Mouse (Mus musculus) testis, postnatal 14 days (tissue): Measurements from ENCODE around the gene Shisal1.

Experiments used
- DNase-seq: peaks from one replicate; pipeline ENCODE4 v3.0.0; 2021; ENCODE audit warnings: low spot score

Gene Shisal1

GRCm38 (mm10) chr15:84372801-84373200 is 74.1 kb downstream of the Shisal1 start:
- no peak for DNase-seq

- DNase-seq = no peak
These were observed 79.5 kb downstream of the Shisal1 start for GRCm38 (mm10) chr15:84367402-84367801.

- DNase-seq = no peak
These were observed 80.3 kb downstream of the Shisal1 start for GRCm38 (mm10) chr15:84366574-84366989.

- no peak for DNase-seq
These were observed 81.1 kb downstream of the Shisal1 start for GRCm38 (mm10) chr15:84365675-84366381.

- DNase-seq = no peak
These were observed 82.2 kb downstream of the Shisal1 start for GRCm38 (mm10) chr15:84364746-84365145.

- no peak for DNase-seq
These were observed 91.8 kb downstream of the Shisal1 start for GRCm38 (mm10) chr15:84355081-84355480.

- no peak for DNase-seq
These were observed 94.7 kb downstream of the Shisal1 start for GRCm38 (mm10) chr15:84351915-84352844.

GRCm38 (mm10) chr15:84351342-84351741 is 95.6 kb downstream of the Shisal1 start:
- DNase-seq = no peak

- DNase-seq = no peak
These were observed 96.8 kb downstream of the Shisal1 start for GRCm38 (mm10) chr15:84349915-84350738.

- no peak for DNase-seq
These were observed 98.1 kb downstream of the Shisal1 start for GRCm38 (mm10) chr15:84348769-84349168.

- no peak for DNase-seq
These were observed 106.0 kb downstream of the Shisal1 start for GRCm38 (mm10) chr15:84340926-84341325.

- DNase-seq = no peak
These were observed 109.3 kb downstream of the Shisal1 start for GRCm38 (mm10) chr15:84337599-84337998.

- no peak for DNase-seq
These were observed 110.5 kb downstream of the Shisal1 start for GRCm38 (mm10) chr15:84336281-84336817.

GRCm38 (mm10) chr15:84331066-84331612 is 115.8 kb downstream of the Shisal1 start:
- DNase-seq = no peak

- DNase-seq = no peak
These were observed 117.0 kb downstream of the Shisal1 start for GRCm38 (mm10) chr15:84329940-84330339.
